Mouse (Mus musculus) thymus, adult 2 months (tissue): ENCODE measurements around the gene Raph1.

Experiments used
- CTCF ChIP-seq: fragments of 200-500 bp; IDR thresholded peaks from 2 replicates; pipeline ENCODE4 v1.5.1; 2012; ENCODE audit warnings: mild to moderate bottlenecking, control low read depth, low read length, moderate library complexity, borderline replicate concordance; ENCODE audit not compliant: control insufficient read depth, poor library complexity, insufficient read depth; ENCODE audit errors: extremely low read depth
- POLR2A ChIP-seq: fragments of 200-500 bp; IDR thresholded peaks from 2 replicates; pipeline ENCODE4 v1.6.1; 2012; ENCODE audit warnings: mild to moderate bottlenecking, low read length, control low read depth, moderate library complexity; ENCODE audit not compliant: control insufficient read depth, poor library complexity, insufficient read depth; ENCODE audit errors: extremely low read depth

- TF ChIP-seq CTCF = no peak
- no peak for TF ChIP-seq POLR2A
These were observed 36.8 kb downstream of the Raph1 start for GRCm38 (mm10) chr1:60530107-60530506.
